6 mouse cellular contexts compared by ENCODE assay signal in the genomic region with DNA sequence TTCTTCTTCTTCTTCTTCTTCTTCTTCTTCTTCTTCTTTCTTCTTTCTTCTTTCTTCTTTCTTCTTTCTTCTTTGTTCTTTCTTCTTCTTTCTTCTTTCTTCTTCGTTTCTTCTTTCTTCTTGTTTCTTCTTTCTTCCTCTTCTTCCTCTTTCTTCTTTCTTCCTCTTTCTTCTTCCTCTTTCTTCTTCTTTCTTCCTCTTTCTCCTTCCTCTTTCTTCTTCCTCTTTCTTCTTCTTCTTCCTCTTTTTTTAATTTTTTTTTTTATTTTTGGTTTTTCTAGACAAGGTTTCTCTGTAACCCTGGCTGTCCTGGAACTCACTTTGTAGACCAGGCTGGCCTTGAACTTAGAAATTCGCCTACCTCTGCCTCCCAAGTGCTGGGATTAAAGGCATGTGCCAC. TPM values are rescaled to one million over a fixed set of nuclear protein-coding genes. Genes with fewer than 3 reads are reported as not detected.
A peak's percentile ranks its signal among the peaks of the same experiment; 100 is the strongest.
DNase-seq lines count a peak whose midpoint lies in the region; ATAC-seq and TF ChIP-seq lines count a peak whose summit lies in the region.
"Not testable (repeated sequence)": the region's sequence is repeated elsewhere in the genome, so short reads cannot be mapped to it uniquely, and the experiment has no call there.

No protein-coding gene starts in this region.

- TF ChIP-seq RAD21 in CH12.LX (IDR thresholded peaks at IDR 0.05; ENCODE audit: low read depth, low read length) = not testable (repeated sequence)

- TF ChIP-seq EP300 in CH12.LX (IDR thresholded peaks at IDR 0.05; ENCODE audit: low read length) = not testable (repeated sequence)

- not testable (repeated sequence) for H3K4me3 ChIP-seq in CH12.LX (replicated peaks in 1 of 3; ENCODE audit: low read depth in 2 of 3, low read length in 2 of 3, poor library complexity in 1 of 3); macrophage (ENCODE audit: inconsistent target)

- in situ Hi-C loops in CH12.LX (cut with MboI; ENCODE audit: low pct_ligation_motif_present, low pct_unique_long_range_greater_than_20kb, low sequenced_read_pairs) = not testable (repeated sequence)

- not testable (repeated sequence) for H3K27me3 ChIP-seq in CH12.LX (replicated peaks); splenic B cell, adult 2 months (ENCODE audit: control insufficient read depth, insufficient read depth, low read length, poor library complexity, severe bottlenecking)

- not testable (repeated sequence) for H3K27ac ChIP-seq in CH12.LX (ENCODE audit: insufficient read depth, low read depth)
- H3K27ac ChIP-seq in macrophage = peak overlapping the region; percentile 67

- not testable (repeated sequence) for TF ChIP-seq CTCF in CH12.LX (conservative IDR thresholded peaks at IDR 0.05 in 1 of 2, IDR thresholded peaks at IDR 0.05 in 1 of 2; ENCODE audit: low read depth in 2 of 2, low read length in 2 of 2)

- not testable (repeated sequence) for H3K9me3 ChIP-seq in CH12.LX (replicated peaks; ENCODE audit: low read length)

- peaks cover 7 to 44% of the 10 kb centered on the region in 2 experiments for H3K36me3 ChIP-seq in CH12.LX (replicated peaks in 1 of 2; ENCODE audit: control insufficient read depth in 1 of 2, insufficient read depth in 1 of 2, low read length in 1 of 2)
- H3K36me3 ChIP-seq in macrophage (ENCODE audit: inconsistent target); splenic B cell, adult 2 months (ENCODE audit: control insufficient read depth, insufficient read depth, low read length, poor library complexity, severe bottlenecking): not testable (repeated sequence)

- DNase-seq in A20 (ENCODE audit: low read depth, low spot score) = peak; percentile 47
- not testable (repeated sequence) for DNase-seq in CH12.LX (ENCODE audit: extremely low read depth)
- peak; percentile 56 for DNase-seq in MEL-GATA-1-ER (ENCODE audit: extremely low read depth, low read depth)
- DNase-seq in splenic B cell, adult 2 months (ENCODE audit: low read depth, low spot score) = peak; percentile 31

- peak; percentile 79 for ATAC-seq in granulocyte monocyte progenitor cell, adult 5-6 weeks (replicated peaks; ENCODE audit: poor library complexity, severe bottlenecking)

- H3K4me1 ChIP-seq in CH12.LX (ENCODE audit: control insufficient read depth in 1 of 2, insufficient read depth in 2 of 2) = not testable (repeated sequence)

- not testable (repeated sequence) for H3K9ac ChIP-seq in CH12.LX (ENCODE audit: insufficient read depth, low read depth)

- not testable (repeated sequence) for H3K79me2 ChIP-seq in CH12.LX (replicated peaks; ENCODE audit: control insufficient read depth, extremely low read depth, insufficient read depth, poor library complexity, severe bottlenecking); macrophage (ENCODE audit: inconsistent target)

- 21% methylated on average over 2 of the region's 2 CpGs for WGBS in macrophage (ENCODE audit: missing documents)

- dilution Hi-C loops in CH12.LX (cut with MboI; ENCODE audit: extremely low pct_ligation_motif_present, extremely low pct_unique_long_range_greater_than_20kb, low sequenced_read_pairs) = not testable (repeated sequence)

- H3K4me2 ChIP-seq in CH12.LX (ENCODE audit: insufficient read depth, low read depth, poor library complexity, severe bottlenecking) = not testable (repeated sequence)

- TF ChIP-seq POLR2A in CH12.LX (IDR thresholded peaks at IDR 0.05; ENCODE audit: low read depth, low read length) = not testable (repeated sequence)

TF ChIP-seq in CH12.LX, 34 proteins besides CTCF, POLR2A, EP300 and RAD21:
- TF ChIP-seq ZNF384 (IDR thresholded peaks at IDR 0.05; ENCODE audit: low read depth, low read length) = peak; percentile 64

RNA-seq across cellular contexts. Expression of gene Cep83, which starts 39.6 kb away (rescaled TPM):
- total RNA-seq in CH12.LX (2012; rRNA removed) = 17.7 and 20.6 TPM in 2 replicates
- 32.1 and 39.4 TPM in 2 replicates for total RNA-seq in CH12.LX (2014; rRNA removed)
- 44.0 and 46.9 TPM in 2 replicates for polyA plus RNA-seq in CH12.LX (2012; ENCODE audit: insufficient read length, low read depth)
- total RNA-seq in granulocyte monocyte progenitor cell, adult 5-6 weeks (2014; fragmentation: Nextera tagmentation) = 56.5 and 57.9 TPM in 2 replicates
- total RNA-seq in granulocyte monocyte progenitor cell, adult 5-6 weeks (2017) = 81.0 and 89.1 TPM in 2 replicates
- 10 to 100 TPM; 26.3 to 87.2 (median 43.4) TPM for total RNA-seq in macrophage (2018; cell fraction: chromatin; rRNA removed)
- total RNA-seq in macrophage (2018; cell fraction: cytosol; rRNA removed) = 10 to 100 TPM; 10.5 to 18.1 (median 13.8) TPM
- total RNA-seq in macrophage (2018; cell fraction: nucleus; rRNA removed) = 10 to 100 TPM; 23.9 to 68.3 (median 36.6) TPM
- 10.4 to 20.7 TPM (median 20.2 TPM) in 3 replicates for polyA plus RNA-seq in macrophage (2018)
